Mouse (Mus musculus) liver, embryonic 14.5 days (tissue): Measurements from ENCODE around the gene Sh2d1b2.

Experiments
- CTCF ChIP-seq: IDR thresholded peaks from 2 replicates; pipeline ENCODE4 v1.5.1; 2016; ENCODE audit warnings: antibody characterized with exemption, low read depth, control low read depth
- EP300 ChIP-seq: IDR thresholded peaks from 2 replicates; pipeline ENCODE4 v1.6.1; 2016; ENCODE audit warnings: antibody characterized with exemption, low read depth

DNA sequence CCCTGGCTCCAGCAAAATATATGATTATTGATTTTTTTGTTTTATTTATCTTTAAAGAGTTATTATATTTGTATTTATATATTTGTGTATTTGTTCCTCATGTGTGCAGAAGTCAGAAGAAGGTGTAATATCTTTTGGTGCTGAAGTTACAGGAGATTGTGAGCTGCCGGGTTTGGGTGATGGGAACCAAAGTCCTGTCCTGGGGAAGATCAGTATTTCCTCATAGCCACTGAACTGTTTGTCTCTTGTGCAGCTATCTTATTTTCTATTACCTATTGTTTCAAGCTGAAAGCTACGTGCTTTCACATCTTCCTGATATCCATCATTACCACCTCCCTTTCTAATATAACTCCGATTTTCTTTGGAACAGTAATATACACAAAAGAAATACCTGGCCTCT is 17.0 kb upstream of the Sh2d1b2 start:
- TF ChIP-seq CTCF (no peak), EP300 (no peak)
